Mouse (Mus musculus) kidney, postnatal 25 days (tissue): ENCODE results near the gene Ppp1r9a.

Experiments used
- DNase-seq, 2 experiments: peaks; one replicate each; pipeline ENCODE4 v3.0.0; 2021; ENCODE audit warnings: mixed read lengths in 2 of 2

The Ppp1r9a gene

GRCm38 (mm10) chr6:5167051-5167677, 264.4 kb downstream of the Ppp1r9a start:
- DNase-seq, result peak in 1 of 2 experiments; percentile 5

GRCm38 (mm10) chr6:5168158-5168557, 265.4 kb downstream of the Ppp1r9a start:
- DNase-seq, result no peak

- no peak for DNase-seq
Observed at GRCm38 (mm10) chr6:5171418-5171817, 268.7 kb downstream of the Ppp1r9a start.

DNA sequence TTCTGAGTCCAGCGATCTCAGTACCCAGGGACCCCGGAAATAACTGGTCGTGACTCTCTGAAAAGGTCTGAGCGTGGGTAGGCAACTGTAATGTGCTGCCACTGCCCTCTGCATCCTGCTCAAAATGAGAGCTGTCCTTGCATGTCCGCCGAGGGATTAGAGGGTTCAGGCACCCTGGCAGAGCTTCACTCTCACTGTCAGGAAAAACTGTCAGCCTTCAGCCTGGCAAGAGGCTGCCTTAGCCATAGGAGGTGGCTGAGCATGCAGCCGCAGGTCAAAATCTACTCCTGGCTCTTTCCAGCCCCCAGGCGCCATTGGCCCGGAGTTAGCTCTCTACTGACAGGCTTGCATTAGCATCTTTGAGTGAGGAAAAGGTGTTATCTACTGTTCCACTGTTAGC, 269.9 kb downstream of the Ppp1r9a start:
- DNase-seq, result no peak

GRCm38 (mm10) chr6:5174179-5174812, 271.6 kb downstream of the Ppp1r9a start:
- no peak for DNase-seq

DNA sequence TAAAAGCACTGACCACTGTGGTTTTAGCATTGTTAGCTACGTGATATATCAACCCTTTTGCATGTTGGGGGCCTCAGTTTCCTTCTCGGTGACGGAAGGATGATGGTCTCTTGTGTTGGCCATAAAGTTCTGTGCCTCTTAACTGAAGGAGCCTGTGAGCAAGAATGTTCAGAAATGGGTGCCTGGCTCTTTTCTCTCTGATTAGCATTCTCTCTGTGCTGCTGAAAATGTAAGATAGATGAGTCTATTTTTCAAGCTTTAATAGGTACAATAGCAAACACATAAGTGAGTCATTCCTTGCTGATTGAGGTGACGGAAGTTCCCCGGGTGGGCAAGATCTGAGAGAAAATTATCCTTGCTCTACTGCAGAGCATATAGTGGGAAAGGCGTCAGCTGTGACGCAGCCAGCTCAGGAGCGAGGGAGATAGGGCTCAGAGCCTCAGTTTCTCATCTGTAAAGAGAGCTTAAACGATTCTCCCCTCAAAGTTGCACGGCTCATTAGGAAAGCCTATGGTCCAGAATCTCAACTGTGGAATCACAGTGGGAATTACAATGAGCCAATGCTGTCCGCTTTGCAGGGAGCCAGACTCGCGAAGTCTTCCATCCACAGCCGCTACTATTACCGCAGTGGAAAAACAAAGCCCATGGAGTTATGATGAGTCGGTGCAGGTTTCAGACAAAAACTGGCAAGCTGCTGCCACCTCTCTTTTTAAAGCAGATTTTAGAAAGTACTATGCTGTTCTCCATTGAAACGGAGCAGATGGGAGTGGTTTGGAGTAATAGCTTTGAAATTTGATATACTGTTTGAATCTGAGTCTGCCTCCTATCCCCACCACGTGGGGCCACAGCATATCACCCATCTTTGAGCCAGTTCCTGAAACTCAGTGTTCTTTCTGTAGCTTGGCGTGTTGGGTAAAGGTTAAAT, 275.5 kb downstream of the Ppp1r9a start:
- no peak for DNase-seq

GRCm38 (mm10) chr6:5179189-5179588, 276.5 kb downstream of the Ppp1r9a start:
- DNase-seq, result no peak

DNA sequence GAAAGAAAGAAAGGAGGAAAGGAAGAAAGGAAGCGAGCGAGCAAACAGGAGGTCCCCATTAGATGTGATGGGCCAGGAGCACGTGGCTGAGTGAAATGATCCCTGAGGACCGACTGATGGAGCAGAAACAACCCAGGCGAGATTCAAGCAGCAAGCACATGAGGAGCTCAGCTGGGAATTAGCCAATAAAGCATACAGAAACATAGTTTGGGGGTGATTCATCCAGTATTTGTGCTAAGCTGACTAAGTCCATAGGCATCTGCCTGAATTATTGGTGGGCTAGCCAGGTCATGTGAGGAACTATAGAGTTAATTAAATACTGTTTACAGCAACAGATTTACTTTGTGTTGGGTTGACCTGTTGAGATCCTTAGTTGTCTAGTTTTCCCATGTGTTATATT, 277.9 kb downstream of the Ppp1r9a start:
- no peak for DNase-seq

- DNase-seq, result no peak
Observed at GRCm38 (mm10) chr6:5186229-5186950, 283.7 kb downstream of the Ppp1r9a start.

DNA sequence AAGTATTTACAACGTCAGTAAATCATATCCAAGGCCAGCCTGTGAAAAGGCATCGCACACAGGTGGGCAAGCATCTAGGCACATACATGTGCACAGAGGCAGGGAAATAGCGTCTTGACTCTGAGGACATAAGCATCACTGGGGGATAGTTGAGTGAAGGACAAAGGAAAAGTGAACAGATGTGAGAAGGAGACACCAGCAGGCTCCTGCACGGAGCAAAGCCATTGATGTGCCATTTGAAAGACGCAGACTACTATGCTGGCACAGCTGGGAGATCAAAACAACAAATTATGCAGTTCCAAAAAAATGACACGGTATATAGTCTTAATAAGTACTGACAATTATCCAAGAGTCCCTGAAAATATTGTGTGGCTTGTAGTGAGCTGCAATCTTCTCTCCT, 284.9 kb downstream of the Ppp1r9a start:
- DNase-seq, result no peak

GRCm38 (mm10) chr6:5188036-5188435, 285.3 kb downstream of the Ppp1r9a start:
- DNase-seq, result no peak

- no peak for DNase-seq
Observed at GRCm38 (mm10) chr6:5188938-5189337, 286.2 kb downstream of the Ppp1r9a start.

- DNase-seq, result peak in 1 of 2 experiments; percentile 20
Observed at GRCm38 (mm10) chr6:5189507-5189906, 286.8 kb downstream of the Ppp1r9a start.

GRCm38 (mm10) chr6:5190761-5191160, 288.0 kb downstream of the Ppp1r9a start:
- no peak for DNase-seq

- DNase-seq, result no peak
Observed at GRCm38 (mm10) chr6:5193693-5194092, 291.0 kb downstream of the Ppp1r9a start, which contains the start of gene Pon1. TSS of gene Pon1 (minus strand) at chr6:5193946.

GRCm38 (mm10) chr6:5198590-5198989, 295.9 kb downstream of the Ppp1r9a start:
- DNase-seq, result no peak

GRCm38 (mm10) chr6:5199376-5199905, 296.7 kb downstream of the Ppp1r9a start:
- DNase-seq, result no peak

DNA sequence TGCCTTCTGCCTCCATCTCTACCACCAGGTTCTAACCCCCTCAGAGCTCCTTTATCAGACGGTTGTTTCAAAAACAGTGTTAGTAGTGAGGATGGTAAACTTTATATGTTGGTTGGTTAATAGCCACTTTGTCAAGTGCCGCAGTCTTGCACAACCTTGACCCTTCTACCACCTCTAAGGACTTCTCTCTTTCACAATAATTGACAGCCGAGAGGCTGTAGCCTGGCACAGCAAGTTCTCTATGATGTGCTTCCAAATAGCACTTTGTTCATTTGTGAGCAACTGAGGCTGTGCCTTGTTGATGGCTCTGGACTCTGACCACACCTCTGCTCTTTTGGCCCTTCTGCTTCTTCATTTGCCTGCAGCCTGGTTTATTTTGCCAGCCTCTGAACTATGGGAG, 297.2 kb downstream of the Ppp1r9a start:
- DNase-seq, result no peak

GRCm38 (mm10) chr6:5207817-5208216, 305.1 kb downstream of the Ppp1r9a start:
- no peak for DNase-seq
